Mouse (Mus musculus) right cerebral cortex, postnatal 4 days (tissue): ENCODE data around the gene Nefh.

Source experiments
- DNase-seq: peaks from one replicate; pipeline ENCODE4 v3.0.0-alpha.2; 2022

The Nefh gene

DNA sequence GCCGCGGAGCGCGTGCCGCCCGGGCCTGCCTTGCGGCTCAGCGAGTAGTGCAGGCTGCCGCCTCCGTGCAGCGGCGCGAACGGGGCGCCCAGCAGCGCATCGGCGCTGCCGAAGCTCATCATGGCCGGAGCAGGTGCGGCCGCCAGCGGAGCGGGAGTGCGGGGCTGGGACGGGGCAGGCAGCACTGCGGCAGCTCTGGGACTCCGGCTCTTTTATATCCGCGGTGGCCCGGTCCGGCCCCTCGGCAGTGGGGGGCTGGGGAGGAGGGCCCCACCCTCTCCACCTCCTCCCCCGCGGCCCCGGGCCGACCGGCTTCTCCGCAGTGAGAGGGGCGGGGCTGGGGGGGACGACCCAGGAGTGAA, at the start of gene Nefh:
Gene Nefh, minus strand, starts transcription at position 252 of the 362 bp plus-strand sequence.
- DNase-seq: no peak

DNA sequence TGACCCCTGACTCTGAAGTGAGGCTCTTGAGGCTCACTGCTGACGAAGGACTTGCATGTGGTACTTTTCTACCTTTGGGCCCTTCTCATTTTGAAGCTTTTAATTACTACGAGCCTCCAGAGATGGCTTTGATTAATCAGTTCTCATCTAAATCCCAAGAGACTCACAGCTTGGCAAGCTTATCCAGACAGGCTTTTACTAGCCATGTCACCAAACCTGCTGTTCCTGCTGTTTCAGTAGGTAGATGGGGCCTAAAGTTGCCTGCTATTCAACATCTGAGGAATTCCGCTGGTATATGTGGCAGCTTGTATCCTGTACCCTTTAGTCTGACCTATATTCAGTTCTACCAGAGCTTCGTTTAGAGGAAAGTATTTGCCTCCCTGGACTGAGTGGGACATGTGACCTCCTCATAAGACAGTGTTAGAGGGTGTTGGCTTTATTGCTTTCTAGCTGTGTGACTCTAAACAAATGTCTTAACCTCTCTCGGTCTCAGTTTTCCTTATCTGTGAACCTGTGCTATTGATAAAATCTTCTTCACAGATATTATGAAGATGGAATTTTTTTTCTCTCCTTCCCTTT, 48.8 kb upstream of the Nefh start:
- no peak for DNase-seq

DNA sequence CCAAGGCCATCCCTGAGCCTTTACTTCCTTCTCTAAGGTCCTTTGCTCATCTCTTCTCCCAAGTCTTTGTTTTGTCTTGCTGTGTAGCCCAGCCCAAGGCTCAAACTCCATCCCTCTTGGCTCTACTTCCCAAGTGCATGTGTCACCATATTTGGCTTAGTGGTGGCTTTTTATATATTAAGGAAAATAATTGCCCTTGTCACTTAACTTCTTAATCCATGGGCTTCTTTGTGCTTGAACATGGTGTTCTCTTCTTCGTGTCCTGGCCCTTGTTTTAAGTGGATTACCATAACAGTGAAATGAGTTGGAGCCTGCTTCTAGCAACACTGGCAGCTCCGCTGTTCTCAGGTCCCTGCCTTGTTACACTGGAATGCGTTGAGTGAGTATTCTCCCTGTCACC, 47.8 kb upstream of the Nefh start:
- no peak for DNase-seq

DNA sequence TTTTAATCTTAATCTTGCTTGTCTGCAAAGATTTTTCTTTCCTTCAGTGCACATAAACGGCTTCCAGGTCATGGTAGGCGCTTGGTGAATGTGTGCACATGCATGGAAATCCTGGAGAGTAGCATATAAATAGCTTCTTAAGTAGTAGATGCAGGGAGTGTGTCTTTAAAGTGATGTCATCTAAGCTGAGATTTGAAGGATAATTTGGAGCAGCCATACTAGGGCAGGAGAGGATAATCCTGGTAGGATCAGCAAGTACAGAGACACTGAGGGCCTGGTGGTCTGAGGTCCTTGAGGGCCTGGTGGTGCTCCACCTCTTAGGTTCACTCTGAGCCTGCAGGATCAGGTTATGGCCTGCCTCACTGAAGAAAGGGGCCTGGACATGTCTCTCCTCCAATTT, 44.6 kb upstream of the Nefh start:
- no peak for DNase-seq

DNA sequence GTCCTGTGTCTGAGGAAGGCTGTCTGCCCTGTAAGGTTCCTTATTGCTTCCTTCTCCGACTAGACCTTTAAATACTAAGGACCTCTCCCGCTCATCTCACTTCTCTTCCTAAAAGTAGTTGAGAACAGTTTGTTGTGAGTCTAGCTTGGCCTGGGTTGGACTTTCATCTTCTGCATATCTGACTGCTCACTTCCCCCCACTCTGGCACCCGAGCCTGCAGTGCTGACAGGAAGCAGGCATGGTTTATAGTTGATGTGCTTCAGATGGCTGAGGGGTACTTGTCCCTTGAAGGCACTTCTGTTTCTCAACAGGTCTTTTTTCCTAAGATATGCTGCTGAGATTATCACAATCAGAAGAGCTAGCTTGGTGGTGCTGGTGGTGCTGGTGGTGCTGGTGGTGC, 41.3 kb upstream of the Nefh start:
- DNase-seq: no peak

GRCm38 (mm10) chr11:4987487-4987852, 39.6 kb upstream of the Nefh start:
- no peak for DNase-seq

GRCm38 (mm10) chr11:4986695-4987486, 39.0 kb upstream of the Nefh start, which contains the start of gene Ap1b1:
Gene Ap1b1, plus strand, starts transcription at chr11:4986824.
- peak; percentile 77 for DNase-seq

DNA sequence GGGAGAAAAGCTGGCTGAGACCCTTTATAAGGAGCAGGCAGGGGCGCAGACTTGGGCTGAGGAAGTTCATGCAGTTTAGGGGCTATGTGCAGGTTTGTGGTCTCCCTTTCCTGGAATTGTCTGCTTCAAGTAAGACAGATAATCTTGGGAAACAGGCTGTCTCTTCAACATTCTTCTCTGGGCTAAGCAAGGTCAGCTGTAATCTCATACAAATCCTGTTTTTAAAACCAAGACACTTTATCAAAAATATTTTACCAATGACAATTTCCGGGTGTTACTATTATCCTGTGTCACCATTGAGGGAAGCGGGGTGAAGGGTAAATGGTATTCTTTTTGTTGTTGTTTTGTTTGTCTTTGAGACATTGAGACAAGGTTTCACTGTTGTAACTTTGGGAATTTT, 36.9 kb upstream of the Nefh start:
- DNase-seq: no peak

DNA sequence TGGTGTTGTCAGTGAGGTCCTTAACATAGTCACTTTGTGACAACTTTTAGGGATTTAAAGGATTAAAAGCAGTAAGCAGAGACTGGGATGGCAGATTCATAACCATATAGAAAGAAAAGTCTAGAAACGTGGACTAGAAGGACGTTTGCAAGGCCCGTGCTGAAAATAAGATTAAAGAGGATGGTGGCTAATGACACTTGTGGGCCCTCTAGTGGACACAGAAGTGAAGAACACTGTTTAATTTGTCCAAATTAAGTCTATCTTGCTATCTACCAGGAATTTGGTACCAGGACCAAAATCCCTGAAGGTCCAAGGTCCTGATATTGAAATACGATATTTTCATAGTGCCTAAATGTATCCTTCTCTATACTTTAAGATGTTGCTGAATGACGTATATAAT, 36.4 kb upstream of the Nefh start:
- DNase-seq: no peak

DNA sequence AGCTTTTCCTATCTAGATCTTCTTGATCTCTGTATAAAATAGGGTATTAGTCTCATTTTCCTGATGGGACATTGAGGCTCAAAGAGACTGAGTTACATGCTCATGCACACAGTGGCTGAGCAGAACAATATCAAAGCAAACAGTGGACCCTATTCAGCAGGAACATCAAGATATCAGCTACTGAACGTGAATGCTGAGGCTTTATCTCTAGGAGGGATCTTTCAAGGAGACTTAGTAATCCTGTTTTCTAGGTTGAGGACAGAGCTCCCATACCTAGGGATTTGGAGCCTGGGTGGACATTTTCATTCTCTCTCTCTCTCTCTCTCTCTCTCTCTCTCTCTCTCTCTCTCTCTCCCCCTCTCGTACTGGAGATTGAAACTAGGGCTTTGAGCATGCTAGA, 35.7 kb upstream of the Nefh start:
- DNase-seq: no peak

GRCm38 (mm10) chr11:4983010-4983409, 35.1 kb upstream of the Nefh start:
- no peak for DNase-seq

DNA sequence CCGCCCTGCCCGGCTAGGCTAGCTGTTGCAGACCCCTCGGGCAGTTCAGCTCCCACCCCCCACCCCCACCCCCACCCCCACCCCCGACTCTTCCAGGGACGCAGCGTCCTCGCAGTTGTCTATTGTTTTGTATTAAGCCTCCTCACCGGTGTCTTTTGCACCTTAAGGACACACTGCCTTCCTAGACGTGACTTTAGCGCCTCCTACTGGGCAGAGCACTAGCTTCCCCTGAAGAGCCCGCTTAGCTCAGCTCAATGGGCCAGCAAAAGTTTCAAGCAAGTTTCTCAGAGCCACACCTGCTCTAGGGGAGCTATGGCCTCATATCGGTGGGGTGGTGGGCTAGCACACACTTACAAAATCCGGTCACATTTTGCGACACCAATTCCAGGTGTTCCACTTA, 27.8 kb upstream of the Nefh start:
- peak; percentile 75 for DNase-seq

DNA sequence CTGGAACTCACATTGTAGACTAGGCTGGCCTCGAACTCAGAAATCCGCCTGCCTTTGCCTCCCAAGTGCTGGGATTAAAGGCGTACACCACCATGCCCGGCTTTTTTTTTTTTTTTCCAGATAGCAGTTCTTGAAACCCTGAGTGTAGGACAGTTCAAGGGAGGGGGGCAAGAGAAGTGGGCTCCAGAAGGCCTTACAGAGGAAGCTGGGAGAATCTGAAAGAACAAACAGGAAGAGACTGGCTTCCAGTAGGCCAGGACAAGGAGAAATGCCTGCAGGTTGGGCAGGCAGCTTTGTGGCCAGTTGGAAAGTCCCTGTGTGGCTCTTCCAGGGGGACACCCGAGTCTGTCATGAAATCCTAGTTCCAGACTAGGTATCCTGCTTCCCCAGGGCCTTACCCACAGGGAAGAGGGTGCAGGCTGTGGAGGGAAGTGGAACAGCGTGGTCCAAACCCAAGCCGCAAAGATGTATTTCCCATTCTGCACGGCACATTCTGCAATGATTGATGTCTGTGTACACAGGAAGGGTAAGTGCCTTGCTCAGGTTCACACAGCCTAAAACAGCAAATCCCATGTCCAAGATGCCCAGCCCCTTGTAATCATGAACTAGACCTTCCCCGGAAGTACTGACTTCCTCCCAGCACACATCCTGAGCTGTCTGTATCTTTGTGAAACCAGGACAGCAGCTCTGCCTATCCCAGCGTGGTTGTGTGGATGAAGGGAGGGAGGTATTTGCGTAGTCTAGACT, 26.7 kb upstream of the Nefh start:
- no peak for DNase-seq

- DNase-seq: no peak
These were observed 26.0 kb upstream of the Nefh start for GRCm38 (mm10) chr11:4973871-4974256.

GRCm38 (mm10) chr11:4972967-4973870, 25.4 kb upstream of the Nefh start:
- DNase-seq: peak; percentile 34

- DNase-seq: no peak
These were observed 20.5 kb upstream of the Nefh start for GRCm38 (mm10) chr11:4968376-4968775.

DNA sequence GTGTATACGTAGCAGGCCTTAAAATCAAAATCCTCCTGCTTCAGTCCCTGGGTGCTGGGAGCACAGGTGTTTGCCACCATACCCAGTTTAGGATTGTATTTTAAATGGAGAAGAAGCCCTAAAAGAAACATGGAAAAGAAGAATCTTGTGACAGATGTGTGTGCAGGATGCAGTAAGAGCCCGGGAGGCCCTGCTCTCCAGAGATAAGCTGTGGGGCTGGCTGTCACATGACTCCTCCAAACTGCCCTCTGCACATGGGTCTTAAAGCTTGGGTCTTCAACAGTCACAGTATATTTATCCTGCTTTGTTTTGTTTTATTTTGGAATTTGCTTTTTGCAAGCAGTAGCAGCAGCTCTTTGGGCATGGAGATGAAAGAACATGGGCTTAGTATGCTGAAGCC, 19.7 kb upstream of the Nefh start:
- DNase-seq: no peak

- no peak for DNase-seq
These were observed 19.0 kb upstream of the Nefh start for GRCm38 (mm10) chr11:4966888-4967287.

DNA sequence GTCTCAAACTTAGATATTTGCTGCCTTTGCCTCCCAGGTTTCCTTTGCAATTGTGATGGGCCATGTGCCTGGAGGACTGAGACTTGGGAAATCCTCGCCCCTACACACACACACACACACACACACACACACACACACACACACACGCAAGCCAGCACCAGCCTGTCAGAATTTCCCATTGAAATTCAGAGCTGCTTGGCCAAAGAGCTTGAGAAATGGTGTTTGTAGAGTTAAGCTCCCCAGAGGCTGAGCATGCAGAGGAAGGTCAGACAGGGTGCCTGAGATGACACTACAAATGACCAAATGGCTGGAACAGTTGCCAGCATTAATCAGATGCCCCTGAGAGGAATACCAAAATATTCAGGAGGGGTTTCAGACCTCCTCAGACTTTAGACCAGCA, 18.5 kb upstream of the Nefh start:
- no peak for DNase-seq

GRCm38 (mm10) chr11:4963099-4963808, 15.4 kb upstream of the Nefh start:
- no peak for DNase-seq

GRCm38 (mm10) chr11:4953918-4954317, 6.1 kb upstream of the Nefh start:
- no peak for DNase-seq

DNA sequence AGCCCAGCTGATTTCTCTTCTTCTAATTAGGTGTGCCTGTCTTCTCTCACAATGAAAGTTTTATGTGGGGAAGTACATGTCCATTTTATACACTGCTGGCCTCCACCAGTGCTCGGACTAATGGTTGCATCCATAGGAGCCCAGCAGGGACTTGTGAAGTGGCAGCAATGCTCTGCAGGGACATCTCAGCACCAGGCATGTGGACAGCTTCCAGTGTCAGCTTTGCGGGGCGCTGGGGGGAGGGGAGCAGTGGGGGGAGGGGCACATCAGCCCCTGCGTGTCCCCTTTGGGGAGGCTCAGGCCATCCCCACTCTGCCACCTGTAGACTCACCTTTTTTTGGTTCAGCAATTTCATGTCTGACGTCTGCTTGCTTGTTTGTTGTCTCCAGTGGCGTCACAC, 5.5 kb upstream of the Nefh start:
- DNase-seq: no peak
